Mouse (Mus musculus) stomach, adult 2 months (tissue): ENCODE measurements around the gene Pex10. TPM values are rescaled to one million over a fixed set of nuclear protein-coding genes. Genes with fewer than 3 reads are reported as not detected.

ENCODE experiments used
- polyA plus RNA-seq: library from polyadenylated mRNA; depleted of rRNA; stranded (reverse); fragments of >200 nt; gene quantifications from 2 replicates; pipeline ENCODE4 v1.2.3, GENCODE M21; 2012; rRNA removed

Gene Pex10
- 7.7 and 7.8 TPM in 2 replicates for polyA plus RNA-seq

DNA sequence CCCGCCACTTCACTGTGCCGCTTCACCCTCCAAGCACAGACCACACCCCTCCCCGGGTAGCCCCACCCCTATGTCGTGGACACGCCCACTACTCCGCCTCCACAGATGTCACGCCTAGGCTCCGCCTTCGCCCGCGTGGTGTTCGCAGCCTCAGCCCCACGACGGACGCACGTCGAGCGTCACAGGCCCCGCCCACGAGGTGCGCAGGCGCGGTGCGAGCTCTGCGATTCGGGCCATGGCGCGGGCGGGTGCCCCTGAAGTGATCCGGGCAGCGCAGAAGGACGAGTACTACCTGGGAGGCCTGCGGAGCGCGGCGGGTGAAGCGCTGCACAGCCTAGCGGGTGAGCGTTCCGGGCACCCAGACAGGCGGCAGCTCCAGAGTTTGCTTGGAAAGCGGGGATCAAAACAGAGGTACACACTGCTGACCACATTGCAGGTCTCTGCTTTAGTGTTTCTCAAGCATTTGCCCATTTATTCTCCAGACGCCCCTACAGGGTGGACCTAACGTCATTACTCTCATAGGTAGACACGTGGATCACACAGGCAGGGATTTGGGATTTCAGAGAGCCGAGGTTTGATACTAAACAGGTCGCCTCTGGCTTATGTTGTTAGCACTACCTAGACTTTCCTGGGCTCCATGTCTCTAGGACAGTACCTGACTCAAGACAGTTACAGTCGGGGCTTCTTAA is at the start of gene Pex10:
Gene Pex10, plus strand, starts transcription at position 183 of the 689 bp plus-strand sequence.

DNA sequence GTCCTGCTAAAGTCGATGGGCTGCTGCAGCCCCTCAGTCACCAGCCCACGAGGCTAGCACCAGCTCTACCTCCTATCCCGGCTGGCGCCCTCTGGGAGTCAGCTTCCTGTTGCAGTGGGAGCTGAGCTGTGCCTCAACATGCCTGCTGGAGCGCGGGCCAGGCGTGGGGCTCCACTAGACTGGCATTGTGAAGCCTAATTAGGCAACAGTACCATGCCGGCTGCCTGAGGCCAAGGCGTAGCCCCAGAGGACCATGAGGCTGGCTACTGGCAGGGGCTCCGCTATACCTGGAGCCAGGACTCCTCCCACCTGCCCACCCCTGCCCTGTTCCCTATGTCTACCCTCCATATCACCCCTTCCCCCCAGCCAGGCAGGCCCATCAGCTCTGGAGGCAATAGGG is 10.1 kb upstream of the Pex10 start, which contains the start of gene Plch2:
Gene Plch2, minus strand, starts transcription at position 61 of the 400 bp plus-strand sequence.

DNA sequence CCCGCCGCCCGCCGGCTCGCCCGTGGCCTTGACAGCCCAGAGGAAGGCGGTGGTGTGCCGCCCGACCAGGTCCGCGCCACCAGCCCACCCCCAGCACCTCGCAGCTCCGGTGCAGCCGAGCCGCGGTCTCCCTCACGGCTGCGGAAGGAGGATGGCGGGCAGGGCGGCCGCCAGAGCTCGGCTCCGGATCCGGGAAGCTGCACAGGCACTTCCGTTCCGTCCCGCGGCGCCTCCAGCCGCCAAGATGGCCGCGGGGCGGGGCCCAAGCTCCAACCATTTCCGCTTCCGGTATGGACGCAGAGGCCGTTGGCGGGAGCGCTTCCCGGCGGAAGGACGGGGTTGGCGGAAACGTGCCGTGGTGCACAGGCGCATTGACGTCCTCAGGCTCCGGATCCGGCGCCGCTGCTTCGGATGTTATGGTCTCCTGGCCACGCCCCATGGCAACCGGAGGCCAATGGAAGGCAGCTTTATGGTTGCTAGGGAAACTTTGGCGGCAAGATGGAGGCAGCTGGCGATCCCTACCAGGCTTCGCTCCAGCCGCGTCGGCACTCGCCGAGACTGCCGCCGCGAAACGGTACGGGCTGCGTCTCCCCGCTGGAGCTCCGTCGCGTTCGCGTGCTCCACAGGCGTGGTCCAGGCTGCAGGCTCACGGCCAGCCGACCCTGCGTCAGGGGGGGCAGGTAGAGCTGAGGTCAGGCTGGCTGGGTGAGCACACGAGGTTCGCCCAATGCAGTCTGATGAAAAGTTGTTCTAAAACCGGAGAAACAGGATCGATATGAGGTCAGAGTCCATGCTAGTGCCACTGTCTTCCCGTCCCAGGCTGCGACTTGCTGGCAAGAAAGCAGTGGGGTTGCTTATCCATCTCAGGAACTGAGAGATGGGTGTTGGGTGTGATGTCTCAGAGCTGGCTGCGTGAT is 19.6 kb downstream of the Pex10 start, which contains the start of the genes Rer1 and Morn1:
Gene Rer1, minus strand, starts transcription at position 275 of the 917 bp plus-strand sequence.
Gene Morn1, plus strand, starts transcription at position 470 of the 917 bp plus-strand sequence.

Other genes starting within 250 kb of the Pex10 start
- gene Ttc34, start 229.6 kb upstream of the Pex10 start, polyA plus RNA-seq: 0.02 TPM in 2 replicates
- 0.03 and 0.05 TPM in 2 replicates for gene Mmel1, start 197.4 kb upstream of the Pex10 start, polyA plus RNA-seq
- 11.3 and 11.5 TPM in 2 replicates for gene Fam213b, start 167.9 kb upstream of the Pex10 start, polyA plus RNA-seq
- 8.2 and 16.3 TPM in 2 replicates for gene Tnfrsf14, start 138.5 kb upstream of the Pex10 start, polyA plus RNA-seq
- not detected in 2 replicates for gene Hes5, start 106.1 kb upstream of the Pex10 start, polyA plus RNA-seq
- 12.3 and 14.5 TPM in 2 replicates for gene Pank4, start 102.9 kb upstream of the Pex10 start, polyA plus RNA-seq
- 32.9 and 42.6 TPM in 2 replicates for gene Plch2, start 10.2 kb upstream of the Pex10 start, polyA plus RNA-seq
- 31.5 and 41.9 TPM in 2 replicates for gene Rer1, start 19.4 kb downstream of the Pex10 start, polyA plus RNA-seq
- gene Morn1, start 19.6 kb downstream of the Pex10 start, polyA plus RNA-seq: 3.8 and 4.6 TPM in 2 replicates
- 24.6 and 25.9 TPM in 2 replicates for gene Ski, start 155.6 kb downstream of the Pex10 start, polyA plus RNA-seq
- gene Faap20, start 182.8 kb downstream of the Pex10 start, polyA plus RNA-seq: 41.3 and 48.6 TPM in 2 replicates